Comparison of ENCODE assay signal across 8 mouse cellular contexts in the genomic region with DNA sequence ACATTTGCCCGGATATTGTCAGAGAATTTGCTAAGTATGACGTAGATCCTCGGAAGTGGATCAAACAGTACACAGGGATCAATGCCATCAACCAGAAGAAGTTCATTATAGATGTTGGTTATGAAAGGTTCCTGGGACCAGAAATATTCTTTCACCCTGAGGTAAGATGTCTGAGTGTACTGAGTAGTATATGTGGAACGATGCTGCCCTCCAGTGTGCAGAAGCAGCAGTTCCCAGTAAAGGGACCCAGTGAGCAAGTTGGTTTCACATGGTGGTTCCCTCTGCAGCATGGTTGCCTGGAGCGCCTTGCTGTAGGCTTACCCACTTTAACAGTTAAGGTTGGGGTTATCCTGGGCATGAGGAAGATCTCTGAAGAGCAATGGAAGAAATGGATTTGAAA.
DNase-seq lines count a peak whose midpoint lies in the region; ATAC-seq and TF ChIP-seq lines count a peak whose summit lies in the region.

No protein-coding gene starts in this region.

- H3K4me1 ChIP-seq in kidney, postnatal 0 days (replicated peaks; ENCODE audit: insufficient read depth, low read length): no peaks in the 10 kb centered on the region
- no peaks in the 10 kb centered on the region for H3K4me1 ChIP-seq in lung, adult 2 months (ENCODE audit: control insufficient read depth, insufficient read depth, low read length)

- no peaks in the 10 kb centered on the region for H3K36me3 ChIP-seq in kidney, postnatal 0 days (ENCODE audit: insufficient read depth, low read length)

- H3K4me2 ChIP-seq in kidney, postnatal 0 days (ENCODE audit: low read length): no peak overlapping the region

- WGBS in kidney, postnatal 0 days: 78% methylated on average over 5 of the region's 5 CpGs
- WGBS in lung, adult 2 months: 64% methylated on average over 5 of the region's 5 CpGs

- H3K4me3 ChIP-seq in kidney, postnatal 0 days (replicated peaks; ENCODE audit: low read depth, low read length): no peak overlapping the region
- no peak overlapping the region for H3K4me3 ChIP-seq in lung, adult 2 months (replicated peaks; ENCODE audit: extremely low read depth, low read depth, low read length)

- no peak overlapping the region for H3K9ac ChIP-seq in kidney, postnatal 0 days (ENCODE audit: low read depth, low read length)

- TF ChIP-seq CTCF in kidney, postnatal 0 days (IDR thresholded peaks at IDR 0.05; ENCODE audit: low read depth): peak; percentile 81
- TF ChIP-seq CTCF in lung, adult 2 months (IDR thresholded peaks at IDR 0.05; ENCODE audit: insufficient read depth, low read length): peak; percentile 59

- no peak overlapping the region for H3K27ac ChIP-seq in kidney, postnatal 0 days

- H3K9me3 ChIP-seq in kidney, postnatal 0 days (replicated peaks; ENCODE audit: low read length): no peaks in the 10 kb centered on the region

- TF ChIP-seq POLR2A in lung, adult 2 months (IDR thresholded peaks at IDR 0.05; ENCODE audit: borderline replicate concordance, extremely low read depth, low read depth, low read length): no peak

- ATAC-seq in activated CD4-positive, CD25-positive, alpha-beta regulatory T cell, adult 4 months: peak; percentile 32
- peak; percentile 93 for ATAC-seq in common myeloid progenitor, adult 5-6 weeks (replicated peaks; ENCODE audit: low read depth, poor library complexity, severe bottlenecking)
- ATAC-seq in kidney, postnatal 0 days (replicated peaks; ENCODE audit: low FRiP score, low read depth): no peak

- no peaks in the 10 kb centered on the region for H3K27me3 ChIP-seq in kidney, postnatal 0 days (ENCODE audit: insufficient read depth, low read length)

- DNase-seq in heart, adult 8-10 months (ENCODE audit: low spot score): peak; percentile 25
- DNase-seq in heart, adult 11 months: no peak
- peak; percentile 36 for DNase-seq in gastrocnemius, postnatal 10 days
- DNase-seq in kidney, postnatal 0 days (ENCODE audit: low spot score): peak; percentile 74
- DNase-seq in lung, adult 2 months: peak; percentile 6
- peak; percentile 72 to 80 for DNase-seq in right cerebral cortex, adult 2 months (ENCODE audit: low spot score in 2 of 2)
